Mouse (Mus musculus) stomach, embryonic 15.5 days (tissue): Measurements from ENCODE around the gene Fundc1. TPM values are rescaled to one million over a fixed set of nuclear protein-coding genes. Genes with fewer than 3 reads are reported as not detected.
A peak's percentile ranks its signal among the peaks of the same experiment; 100 is the strongest.

Experiments
- ATAC-seq: fragments of 200-750 bp; cut with Nextera tagmentation; 2 replicates; pipeline ENCODE4 v1.8.0; 2017; ENCODE audit warnings: low read depth, moderate number of reproducible peaks, moderate TSS enrichment; ENCODE audit not compliant: insufficient read depth, low FRiP score
- H3K27ac ChIP-seq: fragments of 300-500 bp; sonication (generic); 2 replicates; pipeline ENCODE4 v1.5.1; 2015; ENCODE audit warnings: mild to moderate bottlenecking, inconsistent platforms
- H3K27me3 ChIP-seq: fragments of 300-500 bp; sonication (generic); replicated peaks from 2 replicates; pipeline ENCODE4 v1.6.1; 2015; ENCODE audit warnings: inconsistent platforms
- H3K36me3 ChIP-seq: fragments of 300-500 bp; sonication (generic); 2 replicates; pipeline ENCODE4 v1.6.1; 2015; ENCODE audit warnings: inconsistent platforms
- H3K4me1 ChIP-seq: fragments of 300-500 bp; sonication (generic); 2 replicates; pipeline ENCODE4 v1.6.1; 2015; ENCODE audit warnings: inconsistent platforms
- H3K4me2 ChIP-seq: fragments of 300-500 bp; sonication (generic); 2 replicates; pipeline ENCODE4 v1.6.1; 2015; ENCODE audit warnings: mild to moderate bottlenecking, inconsistent platforms
- H3K4me3 ChIP-seq: fragments of 300-500 bp; sonication (generic); replicated peaks from 2 replicates; pipeline ENCODE4 v1.5.1; 2015; ENCODE audit warnings: inconsistent platforms
- H3K9ac ChIP-seq: fragments of 300-500 bp; sonication (generic); 2 replicates; pipeline ENCODE4 v1.6.1; 2015; ENCODE audit warnings: inconsistent platforms
- H3K9me3 ChIP-seq: fragments of 300-500 bp; sonication (generic); 2 replicates; pipeline ENCODE4 v1.6.1; 2016; ENCODE audit warnings: inconsistent platforms
- WGBS: fragments of 180-500 bp; shearing (Covaris S2); methylation state at CpG from one replicate; pipeline ENCODE4 v1.1.7; 2015; 5-methylcytosine and 5-hydroxymethylcytosine counted together
- polyA plus RNA-seq: library from polyadenylated mRNA; unstranded; fragments of >200 nt; fragmentation: Nextera tagmentation; extraction: Ambion mirVana; gene quantifications from 2 replicates; pipeline ENCODE4 v1.2.1, GENCODE M21; 2015

Gene Fundc1
- polyA plus RNA-seq, 1 experiment from 2014 or later = 56.9 TPM

GRCm38 (mm10) chrX:17547143-17547806, 24.9 kb downstream of the Fundc1 start:
- peak; percentile 47; the same call in 1 of the 2 replicates for ATAC-seq
- H3K4me2 ChIP-seq = no peak overlapping the region
- 31% methylated on average over 6 of the region's 6 CpGs for WGBS

GRCm38 (mm10) chrX:17544860-17545492, 27.1 kb downstream of the Fundc1 start:
- Histone ChIP-seq H3K4me2 (no peak overlapping the region), H3K9me3 (no peaks in the 10 kb centered on the region), H3K27ac (no peak overlapping the region), H3K4me3 (no peak overlapping the region), H3K9ac (no peak overlapping the region), H3K36me3 (no peaks in the 10 kb centered on the region), H3K4me1 (0 out of 2 replicates have a peak, but pooled peaks cover 4% of the 10 kb centered on the region), H3K27me3 (no peaks in the 10 kb centered on the region)
- no peak for ATAC-seq
- 26% methylated on average over 2 of the region's 2 CpGs for WGBS

More at GRCm38 (mm10) chrX:17547143-17547806, 24.9 kb downstream of the Fundc1 start:
- H3K36me3 ChIP-seq = no peaks in the 10 kb centered on the region
- H3K4me3 ChIP-seq = no peak overlapping the region
- no peak overlapping the region for H3K9ac ChIP-seq
- H3K27ac ChIP-seq = no peak overlapping the region
- no peaks in the 10 kb centered on the region for H3K27me3 ChIP-seq
- no peaks in the 10 kb centered on the region for H3K9me3 ChIP-seq
- H3K4me1 ChIP-seq = 0 out of 2 replicates have a peak, but pooled peaks cover 4% of the 10 kb centered on the region

GRCm38 (mm10) chrX:17537701-17538100, 34.4 kb downstream of the Fundc1 start:
- no peak overlapping the region for H3K4me2 ChIP-seq
- ATAC-seq = no peak
- H3K27me3 ChIP-seq = no peaks in the 10 kb centered on the region
- no peak overlapping the region for H3K9ac ChIP-seq
- H3K9me3 ChIP-seq = no peaks in the 10 kb centered on the region
- no peaks in the 10 kb centered on the region for H3K36me3 ChIP-seq
- H3K4me1 ChIP-seq = no peaks in the 10 kb centered on the region
- WGBS = 86% methylated on average over 4 of the region's 4 CpGs
- H3K4me3 ChIP-seq = no peak overlapping the region
- H3K27ac ChIP-seq = no peak overlapping the region

DNA sequence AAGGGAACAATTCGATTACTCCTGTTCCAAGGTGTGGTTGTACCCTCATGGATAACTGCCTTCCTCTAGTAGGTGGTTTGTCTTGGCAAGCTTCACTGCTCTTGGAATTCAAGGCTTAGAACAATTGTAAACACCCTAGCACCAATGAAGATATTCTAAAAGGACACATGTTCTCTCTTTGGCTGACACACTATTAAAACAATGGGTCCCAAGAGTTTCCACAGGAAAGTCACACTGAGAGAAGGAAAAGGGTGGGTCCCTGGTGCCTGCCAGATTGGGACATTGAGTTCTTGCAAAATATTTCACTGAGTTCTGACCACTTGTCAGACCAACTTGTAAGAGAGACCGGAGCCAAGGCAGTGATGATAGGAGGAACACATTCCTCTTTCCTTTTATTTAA, 45.1 kb downstream of the Fundc1 start:
- no peak overlapping the region for H3K4me2 ChIP-seq
- ATAC-seq = no peak
- no peak overlapping the region for H3K27ac ChIP-seq
- H3K9ac ChIP-seq = no peak overlapping the region
- no peak overlapping the region for H3K4me3 ChIP-seq
- no peaks in the 10 kb centered on the region for H3K27me3 ChIP-seq
- H3K9me3 ChIP-seq = no peaks in the 10 kb centered on the region
- no peaks in the 10 kb centered on the region for H3K36me3 ChIP-seq
- WGBS = 72% methylated on average over 2 of the region's 2 CpGs
- H3K4me1 ChIP-seq = no peaks in the 10 kb centered on the region

DNA sequence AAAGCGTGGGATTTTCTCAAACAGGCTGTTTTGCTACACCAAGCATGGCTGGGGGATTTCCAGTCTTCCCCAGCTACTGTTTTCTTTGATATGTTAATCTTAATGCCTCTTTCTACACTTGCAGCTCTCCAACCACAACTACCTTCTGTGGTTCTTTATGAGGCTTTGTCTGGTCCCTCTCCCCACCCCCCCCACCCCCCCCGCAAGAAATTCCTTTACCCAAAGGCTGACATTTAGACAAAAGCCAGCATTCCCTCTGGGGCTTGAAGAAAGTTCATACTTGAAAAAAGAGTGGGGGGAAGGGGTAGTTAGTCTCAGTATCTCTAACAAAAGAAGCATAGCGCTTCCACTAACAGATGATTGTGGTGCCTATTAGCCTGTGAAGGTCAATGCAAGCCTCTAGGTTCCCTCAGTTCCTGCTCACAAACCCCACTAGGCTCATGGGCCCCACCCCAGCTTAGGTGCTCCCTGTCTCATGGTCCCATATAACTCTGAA, 50.9 kb downstream of the Fundc1 start:
- no peak overlapping the region for H3K27ac ChIP-seq

GRCm38 (mm10) chrX:17520086-17520485, 52.0 kb downstream of the Fundc1 start:
- no peak overlapping the region for H3K27ac ChIP-seq
- no peak overlapping the region for H3K4me2 ChIP-seq
- no peak overlapping the region for H3K4me3 ChIP-seq
- no peaks in the 10 kb centered on the region for H3K36me3 ChIP-seq
- H3K9me3 ChIP-seq = no peaks in the 10 kb centered on the region
- H3K4me1 ChIP-seq = no peaks in the 10 kb centered on the region
- no peak overlapping the region for H3K9ac ChIP-seq
- H3K27me3 ChIP-seq = no peaks in the 10 kb centered on the region
- ATAC-seq = no peak

More for the DNA sequence above, 50.9 kb downstream of the Fundc1 start:
- Histone ChIP-seq H3K36me3 (no peaks in the 10 kb centered on the region), H3K9ac (no peak overlapping the region), H3K27me3 (no peaks in the 10 kb centered on the region), H3K4me2 (no peak overlapping the region), H3K9me3 (no peaks in the 10 kb centered on the region), H3K4me1 (no peaks in the 10 kb centered on the region), H3K4me3 (no peak overlapping the region)
- ATAC-seq = no peak
- WGBS = 24% methylated on average over 3 of the region's 3 CpGs

DNA sequence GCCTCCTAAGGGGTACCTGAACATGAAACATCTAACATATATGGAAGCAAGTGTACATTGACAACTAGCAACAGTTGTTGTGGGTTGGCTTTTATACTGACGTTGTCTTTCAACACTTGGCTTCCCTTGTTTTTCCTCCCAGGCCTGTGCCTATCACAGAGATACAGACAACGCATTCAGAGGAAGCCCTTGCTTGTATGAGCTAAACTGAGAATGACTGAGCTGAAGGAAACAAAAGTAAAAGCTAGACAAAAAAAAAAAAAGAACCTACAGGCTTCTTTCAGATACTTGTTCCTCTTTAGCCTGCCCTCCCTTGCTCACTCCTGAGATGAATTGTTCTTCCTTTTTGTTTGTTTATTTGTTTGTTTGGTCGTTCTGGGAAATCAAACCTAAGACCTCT, 58.1 kb downstream of the Fundc1 start:
- Histone ChIP-seq H3K4me2 (no peak overlapping the region), H3K27me3 (no peaks in the 10 kb centered on the region), H3K9me3 (no peaks in the 10 kb centered on the region), H3K4me1 (no peaks in the 10 kb centered on the region), H3K4me3 (no peak overlapping the region), H3K27ac (no peak overlapping the region), H3K9ac (no peak overlapping the region), H3K36me3 (no peaks in the 10 kb centered on the region)
- 64% methylated on average over 3 of the region's 3 CpGs for WGBS
- no peak for ATAC-seq

DNA sequence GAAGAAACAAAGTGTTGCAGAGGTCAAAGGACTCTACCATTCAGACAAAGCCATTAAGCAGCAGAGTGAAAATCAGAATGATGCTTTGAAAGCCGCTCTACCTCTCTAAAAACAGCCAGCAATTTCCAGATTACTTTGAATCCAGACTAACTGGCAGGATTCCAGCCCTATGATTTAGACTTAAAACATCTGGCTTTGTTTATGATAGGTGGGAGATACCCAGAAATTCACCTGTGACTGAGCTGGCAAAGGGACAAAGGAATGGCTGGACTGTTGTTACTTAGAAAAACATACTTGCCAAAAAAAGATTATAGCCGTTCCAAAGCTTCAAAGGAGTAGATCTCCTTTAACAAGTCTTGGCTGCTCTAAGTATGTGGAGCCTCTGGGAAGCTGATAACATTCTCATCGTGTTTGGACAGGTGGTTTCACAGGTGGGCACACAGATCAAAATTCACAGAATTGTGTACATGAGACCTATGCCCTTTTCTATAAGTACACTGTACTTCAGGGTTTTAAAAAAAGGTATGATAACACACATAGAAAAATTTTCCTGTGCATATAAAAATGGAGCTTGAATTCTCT, 60.0 kb downstream of the Fundc1 start:
- peak; percentile 71 for ATAC-seq
- Histone ChIP-seq H3K27me3 (no peaks in the 10 kb centered on the region), H3K9me3 (no peaks in the 10 kb centered on the region), H3K4me2 (no peak overlapping the region), H3K27ac (no peak overlapping the region), H3K4me1 (no peaks in the 10 kb centered on the region), H3K4me3 (no peak overlapping the region), H3K9ac (no peak overlapping the region), H3K36me3 (no peaks in the 10 kb centered on the region)
- 24% methylated on average over 3 of the region's 3 CpGs for WGBS
